Mouse (Mus musculus) lung, adult 2 months (tissue): ENCODE data around the gene Utrn. TPM values are rescaled to one million over a fixed set of nuclear protein-coding genes. Genes with fewer than 3 reads are reported as not detected.

Experiments
- DNase-seq: peaks from one replicate; pipeline ENCODE4 v3.0.0; 2022
- H3K4me1 ChIP-seq: fragments of 200-500 bp; 2 replicates; pipeline ENCODE4 v1.6.1; 2011; ENCODE audit warnings: low read length; ENCODE audit not compliant: control insufficient read depth, insufficient read depth
- H3K4me3 ChIP-seq: fragments of 200-500 bp; replicated peaks from 2 replicates; pipeline ENCODE3; 2011; ENCODE audit warnings: low read depth, mild to moderate bottlenecking, control low read depth, low read length; ENCODE audit errors: extremely low read depth
- CTCF ChIP-seq: fragments of 200-500 bp; IDR thresholded peaks from 2 replicates; pipeline ENCODE4 v1.5.1; 2011; ENCODE audit warnings: mild to moderate bottlenecking, low read length, control low read depth; ENCODE audit not compliant: insufficient read depth
- POLR2A ChIP-seq: fragments of 200-500 bp; IDR thresholded peaks from 2 replicates; pipeline ENCODE4 v1.6.1; 2011; ENCODE audit warnings: low read depth, mild to moderate bottlenecking, control low read depth, low read length, borderline replicate concordance; ENCODE audit errors: extremely low read depth
- WGBS: fragments of 180-500 bp; shearing (Covaris S2); methylation state at CpG from one replicate; pipeline ENCODE4 v1.1.7; 2018; 5-methylcytosine and 5-hydroxymethylcytosine counted together
- polyA plus RNA-seq: library from polyadenylated mRNA; depleted of rRNA; stranded (reverse); fragments of >200 nt; gene quantifications from 2 replicates; pipeline ENCODE4 v1.2.3, GENCODE M21; 2012

The Utrn gene
- polyA plus RNA-seq, 1 experiment, result 59.1 TPM

DNA sequence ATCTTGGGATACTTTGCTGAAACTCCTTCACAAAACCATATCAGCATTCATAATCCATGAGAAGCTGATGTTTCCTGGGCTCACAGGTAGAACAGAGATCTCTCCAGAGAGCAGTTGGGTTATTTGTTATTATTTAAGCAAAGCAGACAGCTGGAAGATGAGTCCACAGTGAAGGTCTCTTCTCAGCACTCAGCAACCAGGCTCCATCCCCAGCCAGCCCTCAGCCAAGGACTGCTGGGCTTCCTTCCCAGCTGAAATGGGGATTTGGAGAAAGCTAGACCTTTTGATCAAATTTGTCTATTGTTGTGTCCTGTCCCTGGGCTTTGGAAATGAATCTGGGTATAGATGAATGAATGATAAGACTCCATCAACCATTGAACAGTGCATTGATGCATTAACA lies 276.1 kb downstream of the Utrn start:
- DNase-seq, result no peak
- no peaks in the 10 kb centered on the region; the same call in 1 of the 2 replicates for H3K4me1 ChIP-seq
- TF ChIP-seq POLR2A (no peak), CTCF (no peak)

DNA sequence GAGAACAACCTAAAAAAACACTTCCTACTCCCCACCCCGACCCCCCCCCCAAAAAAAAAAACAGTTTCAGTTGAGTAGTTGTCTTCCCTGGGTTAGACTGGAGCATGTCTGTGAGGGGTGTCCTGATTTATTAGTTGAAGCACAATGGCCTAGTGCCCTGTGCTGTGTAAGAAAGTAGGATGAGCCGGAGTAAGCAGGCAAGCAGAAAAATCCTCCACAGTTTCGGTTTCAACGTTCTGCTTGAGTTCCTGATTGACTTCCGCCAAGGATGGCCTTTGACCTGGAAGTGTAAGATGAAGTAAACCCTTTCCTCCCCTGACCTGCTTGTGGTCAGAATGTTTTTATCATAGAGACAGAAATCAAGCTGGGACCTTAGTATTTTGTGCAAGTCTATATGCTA lies 277.2 kb downstream of the Utrn start:
- WGBS, result 41% methylated on average over 5 of the region's 5 CpGs
- Histone ChIP-seq H3K4me3 (no peak overlapping the region), H3K4me1 (no peaks in the 10 kb centered on the region; the same call in 1 of the 2 replicates)
- DNase-seq, result no peak
- TF ChIP-seq POLR2A (no peak), CTCF (no peak)

More for the DNA sequence above, 276.1 kb downstream of the Utrn start:
- no peak overlapping the region for H3K4me3 ChIP-seq

DNA sequence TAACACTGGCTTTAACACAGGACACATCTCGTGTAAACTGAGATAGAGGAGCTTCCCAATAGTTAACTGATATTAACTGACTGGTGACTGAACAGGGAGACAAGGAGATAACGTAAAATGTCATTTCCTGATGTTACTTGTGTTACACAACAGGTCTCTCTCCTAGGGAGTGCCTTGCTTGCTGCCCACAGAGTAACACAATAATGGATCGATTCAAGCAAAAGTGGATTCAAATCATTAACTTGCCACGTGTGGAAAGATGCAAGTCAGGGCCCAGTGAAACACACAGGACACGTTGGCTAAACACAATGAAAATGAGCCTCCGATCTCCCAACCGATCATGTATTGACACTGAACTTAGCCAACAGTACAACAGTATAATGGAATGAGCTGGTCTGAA lies 281.1 kb downstream of the Utrn start:
- Histone ChIP-seq H3K4me1 (no peaks in the 10 kb centered on the region; the same call in 1 of the 2 replicates), H3K4me3 (no peak overlapping the region)
- TF ChIP-seq POLR2A (no peak), CTCF (no peak)
- no peak for DNase-seq
- WGBS, result 87% methylated on average over 7 of the region's 7 CpGs

DNA sequence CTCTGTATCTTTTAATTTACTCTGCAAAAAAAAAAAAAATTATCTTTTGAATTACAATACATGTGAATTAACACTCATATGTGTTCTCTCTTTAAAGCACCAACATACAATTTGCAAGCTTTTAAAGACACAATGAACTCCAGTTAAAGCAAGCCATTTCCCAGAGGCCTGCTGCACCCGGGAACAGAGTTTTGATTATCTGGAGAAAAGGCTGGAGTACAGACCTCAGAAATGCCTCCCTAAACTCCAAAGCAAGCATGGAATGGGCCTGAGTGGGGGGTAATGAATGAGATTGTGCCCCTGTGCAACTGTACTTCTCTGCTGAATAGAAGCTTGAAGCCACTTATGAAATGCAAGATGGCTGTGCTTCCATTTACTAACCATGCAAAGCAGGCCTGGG lies 281.8 kb downstream of the Utrn start:
- DNase-seq, result no peak
- no peaks in the 10 kb centered on the region; the same call in 1 of the 2 replicates for H3K4me1 ChIP-seq
- WGBS, result 100% methylated on average over 1 of the region's 1 CpGs
- TF ChIP-seq POLR2A (no peak), CTCF (no peak)
- H3K4me3 ChIP-seq, result no peak overlapping the region

DNA sequence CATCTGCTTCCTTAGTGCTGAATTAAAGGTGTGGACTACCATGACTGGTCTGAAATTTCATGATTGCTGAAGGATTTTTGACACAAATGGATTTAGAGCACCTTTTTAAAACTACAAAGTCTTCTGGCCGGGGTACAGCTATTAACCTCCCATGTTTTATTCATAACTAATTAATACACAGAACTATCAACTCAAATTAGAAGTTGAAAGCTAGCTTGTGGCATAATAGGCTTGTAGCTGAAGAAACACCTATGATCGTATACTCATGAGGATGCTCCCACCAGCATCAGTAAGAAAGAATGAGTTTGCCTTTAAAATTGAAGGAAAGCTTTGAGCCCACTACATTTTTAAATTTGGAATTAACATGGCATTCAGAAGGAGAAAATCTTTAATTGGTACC lies 282.3 kb downstream of the Utrn start:
- DNase-seq, result no peak
- TF ChIP-seq CTCF (no peak), POLR2A (no peak)

DNA sequence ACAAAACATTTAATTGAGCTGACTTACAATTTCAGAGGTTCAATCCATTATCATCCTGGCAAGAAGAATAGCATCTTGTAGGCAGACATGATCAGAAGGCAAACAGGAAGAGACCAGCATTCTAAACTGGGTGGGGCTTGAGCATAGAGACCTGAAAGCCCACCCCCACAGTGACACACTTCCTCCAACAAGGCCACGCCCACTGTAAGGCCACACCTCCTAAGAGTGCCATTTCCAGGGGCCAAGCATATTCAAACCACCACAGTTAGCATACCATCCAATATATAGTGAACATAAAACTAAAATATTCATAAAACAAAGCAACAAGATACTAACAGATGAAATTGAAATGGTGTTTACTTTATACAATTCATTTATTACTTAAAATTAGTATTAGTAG lies 283.0 kb downstream of the Utrn start:
- no peak for DNase-seq
- H3K4me3 ChIP-seq, result no peak overlapping the region
- 67% methylated on average over 1 of the region's 1 CpGs for WGBS

More for the DNA sequence above, 282.3 kb downstream of the Utrn start:
- no peak overlapping the region for H3K4me3 ChIP-seq
- WGBS, result 99% methylated on average over 2 of the region's 2 CpGs
- H3K4me1 ChIP-seq, result no peaks in the 10 kb centered on the region; the same call in 1 of the 2 replicates

DNA sequence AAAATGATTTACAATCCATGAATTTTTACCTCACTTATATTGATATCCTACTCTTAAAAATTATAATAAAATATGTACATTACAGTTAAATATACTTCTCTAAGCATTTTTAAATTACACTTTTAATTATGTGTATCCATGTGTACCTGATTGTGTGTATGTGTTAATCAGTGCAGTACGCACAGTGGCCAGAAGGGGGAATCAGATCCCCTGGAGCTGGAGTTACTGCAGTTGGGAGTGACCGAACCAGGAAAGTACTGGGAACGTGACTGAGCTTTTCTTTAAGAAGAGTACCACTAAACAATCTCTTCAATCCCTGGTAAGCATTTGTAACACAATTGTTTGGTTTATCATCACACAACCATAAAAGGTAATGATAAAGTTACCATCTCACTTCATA lies 285.7 kb downstream of the Utrn start:
- WGBS, result 93% methylated on average over 3 of the region's 3 CpGs
- H3K4me3 ChIP-seq, result no peak overlapping the region
- no peak for DNase-seq
- no peaks in the 10 kb centered on the region for H3K4me1 ChIP-seq
- TF ChIP-seq CTCF (no peak), POLR2A (no peak)

More for the DNA sequence above, 283.0 kb downstream of the Utrn start:
- no peaks in the 10 kb centered on the region for H3K4me1 ChIP-seq
- TF ChIP-seq POLR2A, result no peak
- TF ChIP-seq CTCF, result no peak

DNA sequence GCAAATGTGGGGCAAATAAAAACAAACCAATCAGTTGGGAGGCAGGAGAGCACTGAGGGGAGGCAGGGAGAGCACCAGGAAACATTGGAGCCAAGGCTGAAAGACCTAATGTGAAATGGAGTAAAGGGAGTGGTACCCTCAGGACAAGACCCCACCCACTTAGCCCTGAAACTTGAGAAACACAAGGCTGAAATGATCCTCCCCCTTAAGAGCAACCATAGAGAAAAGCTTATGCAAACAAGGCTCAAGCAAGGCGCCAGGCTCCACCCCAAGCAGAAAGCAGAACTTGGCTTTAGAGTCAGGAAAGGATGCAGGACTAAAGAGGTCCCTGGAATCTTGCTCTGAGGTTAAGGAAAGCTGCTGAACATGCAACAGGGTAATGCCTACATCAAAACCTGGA lies 290.1 kb downstream of the Utrn start:
- Histone ChIP-seq H3K4me1 (no peaks in the 10 kb centered on the region), H3K4me3 (no peak overlapping the region)
- 50% methylated on average over 1 of the region's 1 CpGs for WGBS
- TF ChIP-seq CTCF, result no peak
- TF ChIP-seq POLR2A, result no peak
- no peak for DNase-seq

DNA sequence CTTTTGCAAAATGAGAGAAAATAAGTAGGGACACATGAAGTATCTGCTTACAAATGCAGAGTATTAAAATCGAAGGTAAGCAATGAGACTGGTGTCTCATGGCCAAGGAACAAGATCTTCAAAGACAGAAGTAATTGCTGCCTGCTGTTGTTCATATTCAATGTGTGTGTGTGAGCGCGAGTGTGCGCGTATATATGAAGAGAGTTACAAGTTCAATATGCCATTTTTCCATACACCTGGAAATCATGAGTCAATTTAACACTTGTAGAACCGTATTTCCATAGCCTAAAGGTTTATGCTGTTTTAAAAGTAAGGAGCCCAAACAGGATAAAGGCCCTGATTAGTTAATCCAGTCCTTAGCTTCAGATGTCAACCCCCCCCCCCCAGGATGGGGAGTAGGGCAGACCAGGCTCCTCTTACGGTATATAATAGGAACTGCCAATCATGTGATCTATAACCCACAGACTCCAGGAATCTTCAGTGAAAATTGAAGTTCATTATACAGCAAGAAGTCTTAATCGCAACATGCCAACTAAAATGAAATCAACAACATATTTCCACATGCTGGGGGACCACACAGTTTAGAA lies 293.2 kb downstream of the Utrn start:
- 88% methylated on average over 8 of the region's 8 CpGs for WGBS
- H3K4me3 ChIP-seq, result no peak overlapping the region
- TF ChIP-seq POLR2A, result no peak
- no peak for TF ChIP-seq CTCF
- peaks cover 2% of the 10 kb centered on the region; the same call in 1 of the 2 replicates for H3K4me1 ChIP-seq
- DNase-seq, result no peak

DNA sequence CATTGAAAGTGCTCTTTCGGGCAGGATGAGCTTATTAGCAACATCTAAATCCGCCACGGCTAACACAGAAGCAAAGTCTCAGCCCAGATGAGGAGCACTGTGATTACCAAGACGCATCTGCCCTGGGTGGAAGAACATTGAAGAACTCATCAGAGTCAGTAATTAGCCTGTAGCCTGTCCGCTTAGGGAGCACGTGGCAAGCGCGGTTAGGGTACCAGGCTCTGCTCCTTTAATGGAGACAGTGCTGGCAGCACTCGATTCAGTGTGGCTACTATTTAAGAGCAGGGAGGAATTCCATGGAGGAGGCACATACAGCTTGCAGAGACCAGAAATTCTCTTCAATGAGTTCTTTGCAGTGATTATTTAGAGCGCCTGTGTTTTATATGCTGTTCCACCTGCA lies 294.4 kb downstream of the Utrn start:
- Histone ChIP-seq H3K4me3 (no peak overlapping the region), H3K4me1 (peaks cover 2% of the 10 kb centered on the region; the same call in 1 of the 2 replicates)
- DNase-seq, result no peak
- WGBS, result 83% methylated on average over 10 of the region's 10 CpGs
- TF ChIP-seq CTCF, result no peak
- TF ChIP-seq POLR2A, result no peak
